Mouse (Mus musculus) megakaryocyte progenitor cell, adult 5-6 weeks (primary cell): ENCODE results near the gene Brd2. TPM values are rescaled to one million over a fixed set of nuclear protein-coding genes. Genes with fewer than 3 reads are reported as not detected.

Experiments
- ATAC-seq: replicated peaks from 2 replicates; pipeline ENCODE4 v1.8.0; 2016; ENCODE audit warnings: mild to moderate bottlenecking, moderate TSS enrichment, inconsistent platforms; ENCODE audit not compliant: poor library complexity
- total RNA-seq, 2 experiments: library from RNA; stranded (forward) in 1 of 2; stranded (reverse) in 1 of 2; fragments of 157-497, 149-512 nt in 1 of 2; fragments of 200-1000 nt in 1 of 2; gene quantifications; 2 replicates each; pipeline versions ENCODE4 v1.2.3 to v1.2.4; 2015 to 2017

Gene Brd2
- total RNA-seq, 2 experiments from 2014 or later = 269 to 284 TPM

GRCm38 (mm10) chr17:34134451-34134850 lies 12.0 kb upstream of the Brd2 start:
- ATAC-seq = no peak

- ATAC-seq = no peak
These were observed 10.9 kb upstream of the Brd2 start for GRCm38 (mm10) chr17:34133289-34133688.

- ATAC-seq = no peak
These were observed 9.5 kb upstream of the Brd2 start for GRCm38 (mm10) chr17:34131911-34132310.

- no peak for ATAC-seq
These were observed 7.9 kb upstream of the Brd2 start for GRCm38 (mm10) chr17:34130073-34130947.

- ATAC-seq = no peak
These were observed 6.7 kb upstream of the Brd2 start for GRCm38 (mm10) chr17:34128944-34129791.

GRCm38 (mm10) chr17:34128264-34128937 lies 6.0 kb upstream of the Brd2 start:
- ATAC-seq = no peak

GRCm38 (mm10) chr17:34127475-34127874 lies 5.0 kb upstream of the Brd2 start:
- ATAC-seq = peak; percentile 72

GRCm38 (mm10) chr17:34126826-34127420 lies 4.5 kb upstream of the Brd2 start:
- no peak for ATAC-seq

GRCm38 (mm10) chr17:34124649-34125048 lies 2.2 kb upstream of the Brd2 start:
- 0 out of 2 replicates have a peak, but pooled peaks have one; percentile 12 for ATAC-seq

- no peak for ATAC-seq
These were observed 1.1 kb upstream of the Brd2 start for GRCm38 (mm10) chr17:34123518-34123917.

GRCm38 (mm10) chr17:34123111-34123510 lies 677 bp upstream of the Brd2 start:
- no peak for ATAC-seq

GRCm38 (mm10) chr17:34121879-34122187 lies 601 bp downstream of the Brd2 start:
- ATAC-seq = no peak

GRCm38 (mm10) chr17:34121172-34121878 lies 1.1 kb downstream of the Brd2 start:
- no peak for ATAC-seq

GRCm38 (mm10) chr17:34120814-34121171 lies 1.6 kb downstream of the Brd2 start:
- peak; percentile 14 for ATAC-seq

GRCm38 (mm10) chr17:34120180-34120723 lies 2.2 kb downstream of the Brd2 start:
- ATAC-seq = 0 out of 2 replicates have a peak, but pooled peaks have one; percentile 1

GRCm38 (mm10) chr17:34119249-34120179 lies 2.9 kb downstream of the Brd2 start, which contains the start of gene H2-DMa:
TSS of gene H2-DMa (plus strand) at chr17:34119541.
- ATAC-seq = peak; percentile 44

- no peak for ATAC-seq
These were observed 3.6 kb downstream of the Brd2 start for GRCm38 (mm10) chr17:34118873-34119248.

GRCm38 (mm10) chr17:34118113-34118872 lies 4.1 kb downstream of the Brd2 start:
- ATAC-seq = no peak
